Mouse (Mus musculus) kidney, postnatal 0 days (tissue): ENCODE data around the gene Rmnd5b. TPM values are rescaled to one million over a fixed set of nuclear protein-coding genes. Genes with fewer than 3 reads are reported as not detected.
A peak's percentile ranks its signal among the peaks of the same experiment; 100 is the strongest.

Source experiments
- ATAC-seq: fragments of 200-750 bp; cut with Nextera tagmentation; replicated peaks from 2 replicates; pipeline ENCODE4 v1.8.0; 2017; ENCODE audit warnings: low read depth, moderate number of reproducible peaks, moderate TSS enrichment, moderate library complexity; ENCODE audit not compliant: low FRiP score
- DNase-seq: peaks from one replicate; pipeline ENCODE4 v3.0.0-alpha.2; 2016; ENCODE audit warnings: low spot score
- H3K27ac ChIP-seq: fragments of 300-500 bp; sonication (generic); 2 replicates; pipeline ENCODE4 v1.5.1; 2014; ENCODE audit warnings: mild to moderate bottlenecking
- H3K27me3 ChIP-seq: fragments of 300-500 bp; sonication (generic); 2 replicates; pipeline ENCODE4 v1.6.1; 2014; ENCODE audit warnings: low read length, mixed read lengths; ENCODE audit not compliant: insufficient read depth
- H3K36me3 ChIP-seq: fragments of 300-500 bp; sonication (generic); 2 replicates; pipeline ENCODE4 v1.6.1; 2014; ENCODE audit warnings: low read length, mixed read lengths; ENCODE audit not compliant: insufficient read depth
- H3K4me1 ChIP-seq: fragments of 300-500 bp; sonication (generic); replicated peaks from 2 replicates; pipeline ENCODE4 v1.6.1; 2014; ENCODE audit warnings: antibody characterized with exemption, low read length, mixed read lengths; ENCODE audit not compliant: insufficient read depth
- H3K4me2 ChIP-seq: fragments of 300-500 bp; sonication (generic); 2 replicates; pipeline ENCODE4 v1.6.1; 2014; ENCODE audit warnings: mild to moderate bottlenecking, low read length, moderate library complexity, mixed read lengths
- H3K4me3 ChIP-seq: fragments of 300-500 bp; sonication (generic); replicated peaks from 2 replicates; pipeline ENCODE4 v1.5.1; 2014; ENCODE audit warnings: low read depth, low read length
- H3K9ac ChIP-seq: fragments of 300-500 bp; sonication (generic); 2 replicates; pipeline ENCODE4 v1.6.1; 2014; ENCODE audit warnings: low read depth, low read length
- H3K9me3 ChIP-seq: fragments of 300-500 bp; sonication (generic); replicated peaks from 2 replicates; pipeline ENCODE4 v1.6.1; 2016; ENCODE audit warnings: low read length, inconsistent platforms, mixed read lengths
- CTCF ChIP-seq: IDR thresholded peaks from 2 replicates; pipeline ENCODE4 v1.5.1; 2016; ENCODE audit warnings: antibody characterized with exemption, low read depth, mild to moderate bottlenecking, moderate library complexity
- WGBS: fragments of 180-500 bp; shearing (Covaris S2); extraction: QIAGEN DNeasy Blood & Tissue Kit; methylation state at CpG from one replicate; pipeline ENCODE4 v1.1.7; 2014; 5-methylcytosine and 5-hydroxymethylcytosine counted together
- polyA plus RNA-seq: library from polyadenylated mRNA; unstranded; fragments of >200 nt; fragmentation: Nextera tagmentation; extraction: Ambion mirVana; gene quantifications from 2 replicates; pipeline ENCODE4 v1.2.1, GENCODE M21; 2015

Gene Rmnd5b
- polyA plus RNA-seq, 1 experiment from 2014 or later, result 40.8 TPM

DNA sequence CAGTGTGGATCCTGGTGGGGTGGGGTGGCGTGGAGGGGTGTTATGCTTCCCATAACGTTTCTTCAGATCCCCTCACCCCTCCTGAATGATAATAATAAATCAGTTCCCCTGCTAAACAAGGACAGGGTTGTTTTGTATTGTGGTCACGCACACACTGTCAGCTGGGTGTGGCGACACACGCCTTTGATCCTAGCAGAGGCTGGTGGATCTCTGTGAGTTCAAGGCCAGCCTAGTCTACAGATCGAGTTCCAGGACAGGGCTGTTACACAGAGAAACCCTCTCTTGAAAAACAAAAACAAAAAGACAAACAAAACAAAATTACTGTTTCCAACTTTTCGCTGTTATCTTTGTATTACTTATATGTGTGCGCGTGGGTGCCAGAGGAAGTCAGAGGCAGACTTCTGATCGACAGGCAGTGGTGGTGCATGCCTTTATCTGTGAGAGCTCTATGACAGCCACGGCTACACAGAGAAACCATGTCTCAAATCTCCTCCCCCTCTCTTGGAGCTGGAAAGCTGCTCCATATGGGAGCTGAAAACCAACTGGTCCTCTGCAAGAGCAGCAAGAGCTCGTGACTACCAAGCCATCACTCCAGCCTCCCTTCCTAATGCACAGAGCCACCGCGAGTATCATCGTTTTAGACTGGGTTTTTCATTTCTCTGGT, 5.9 kb downstream of the Rmnd5b start:
- H3K27ac ChIP-seq, result no peak overlapping the region
- H3K9me3 ChIP-seq, result no peaks in the 10 kb centered on the region
- H3K4me3 ChIP-seq, result no peak overlapping the region
- no peak for TF ChIP-seq CTCF
- ATAC-seq (no peak), DNase-seq (no peak)
- peaks cover 21% of the 10 kb centered on the region; the same call in 1 of the 2 replicates for H3K36me3 ChIP-seq
- H3K4me2 ChIP-seq, result no peak overlapping the region
- WGBS, result 77% methylated on average over 15 of the region's 15 CpGs
- no peak overlapping the region for H3K9ac ChIP-seq
- H3K27me3 ChIP-seq, result no peaks in the 10 kb centered on the region
- H3K4me1 ChIP-seq, result 0 out of 2 replicates have a peak, but pooled peaks cover 7% of the 10 kb centered on the region

DNA sequence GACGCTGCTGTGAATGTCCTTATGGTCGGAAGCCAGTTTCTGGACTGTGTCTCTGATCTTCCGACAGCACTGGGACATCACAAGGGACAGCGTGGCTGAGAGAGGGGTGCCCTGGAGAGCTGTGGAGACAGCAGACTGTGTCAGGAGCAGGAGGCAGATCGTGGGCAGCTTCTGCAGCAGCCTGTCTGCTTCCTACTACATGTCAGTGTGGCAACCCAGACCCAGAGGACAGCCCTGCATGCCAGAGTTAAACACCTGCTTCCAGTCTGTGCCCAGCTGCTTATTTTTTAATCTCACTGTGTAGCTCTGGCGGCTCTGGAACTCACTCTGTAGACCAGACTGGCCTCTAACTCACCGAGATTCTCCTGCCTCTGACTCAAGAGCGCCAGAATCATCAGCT, 7.8 kb downstream of the Rmnd5b start:
- Histone ChIP-seq H3K4me2 (no peak overlapping the region), H3K9me3 (no peaks in the 10 kb centered on the region), H3K4me3 (no peak overlapping the region), H3K27me3 (no peaks in the 10 kb centered on the region), H3K36me3 (peaks cover 39% of the 10 kb centered on the region), H3K9ac (no peak overlapping the region), H3K27ac (no peak overlapping the region), H3K4me1 (0 out of 2 replicates have a peak, but pooled peaks cover 7% of the 10 kb centered on the region)
- no peak for DNase-seq
- ATAC-seq, result no peak
- TF ChIP-seq CTCF, result no peak
- 81% methylated on average over 8 of the region's 8 CpGs for WGBS

DNA sequence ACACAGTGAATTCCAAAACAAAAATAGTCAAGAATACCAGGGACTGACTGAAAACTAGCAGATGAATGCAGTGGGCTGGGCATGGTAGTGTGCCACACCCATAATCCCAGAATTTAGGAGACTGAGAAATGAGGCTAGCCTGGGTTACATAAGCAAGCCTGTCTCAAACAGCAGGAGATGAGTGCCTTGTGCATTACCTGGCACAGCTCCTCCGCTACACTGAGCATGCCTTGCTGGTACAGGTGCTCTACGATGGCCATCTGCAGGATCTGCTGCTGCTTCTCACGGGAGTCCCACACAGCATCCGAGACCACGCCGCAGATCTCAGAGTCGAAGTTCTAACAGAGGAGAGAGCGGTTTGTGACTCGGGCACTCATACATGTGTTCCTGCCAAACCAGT, 8.3 kb downstream of the Rmnd5b start:
- WGBS, result 96% methylated on average over 9 of the region's 9 CpGs
- Histone ChIP-seq H3K4me2 (no peak overlapping the region), H3K27ac (no peak overlapping the region), H3K36me3 (peaks cover 44% of the 10 kb centered on the region), H3K9me3 (no peaks in the 10 kb centered on the region), H3K4me1 (0 out of 2 replicates have a peak, but pooled peaks cover 4% of the 10 kb centered on the region), H3K9ac (no peak overlapping the region), H3K27me3 (no peaks in the 10 kb centered on the region), H3K4me3 (no peak overlapping the region)
- TF ChIP-seq CTCF, result no peak
- ATAC-seq (no peak), DNase-seq (no peak)

DNA sequence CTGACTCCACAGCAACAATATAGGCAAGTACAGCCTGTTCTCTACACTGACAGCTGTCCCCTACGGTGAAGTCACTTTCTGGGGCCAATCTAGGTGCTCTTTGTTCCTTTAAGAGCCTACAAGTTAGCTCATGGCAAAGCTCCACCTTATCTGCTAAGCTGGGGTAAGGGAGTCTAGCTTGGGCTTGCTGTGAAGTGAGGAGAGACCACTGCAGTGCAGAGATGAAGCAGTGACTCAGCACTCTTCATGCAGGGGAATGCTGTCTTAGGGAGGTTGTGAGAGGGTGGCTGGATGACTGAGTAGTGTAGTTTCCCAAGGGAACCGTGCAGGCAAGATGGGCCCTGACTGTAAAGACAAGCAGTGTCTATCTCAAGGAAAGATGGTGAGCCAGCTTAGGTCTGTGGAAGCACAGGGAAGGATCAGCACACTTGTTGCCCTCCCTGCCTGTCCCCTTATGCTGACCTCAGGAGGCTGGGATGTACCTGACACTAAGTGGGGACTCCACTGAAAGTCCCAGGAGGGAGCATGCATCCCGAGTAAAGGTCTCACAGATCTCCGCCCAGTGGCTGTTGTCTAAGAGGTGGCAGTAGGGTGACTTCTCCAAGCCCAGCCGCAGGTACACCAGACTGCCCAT, 10.4 kb downstream of the Rmnd5b start:
- TF ChIP-seq CTCF, result no peak
- peaks cover 45% of the 10 kb centered on the region for H3K36me3 ChIP-seq

DNA sequence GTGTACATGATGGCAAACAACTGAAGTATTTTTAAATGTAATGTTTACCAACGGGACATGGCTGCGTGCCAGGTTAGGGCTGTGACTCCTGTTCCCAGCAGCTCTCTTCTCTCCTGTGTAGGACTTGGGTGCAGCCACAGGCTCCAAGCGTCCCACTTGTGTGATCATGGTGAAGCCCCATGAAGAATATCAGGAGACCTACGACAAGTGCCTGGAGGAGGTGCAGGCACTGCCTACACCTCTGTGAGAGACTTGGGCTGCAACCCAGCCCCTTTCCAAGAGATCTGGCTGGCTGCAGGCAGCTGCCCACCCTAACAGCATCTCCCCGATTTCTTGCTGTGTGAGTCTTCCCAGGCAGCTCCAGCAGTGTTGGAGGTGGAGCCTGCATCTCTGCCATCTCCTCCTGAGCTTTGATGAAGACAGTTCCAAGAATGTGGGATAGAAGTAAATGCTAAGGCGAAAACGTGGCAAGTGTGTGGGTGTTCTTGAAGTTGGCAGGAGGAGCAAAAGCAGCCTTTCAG, 12.7 kb downstream of the Rmnd5b start:
- Histone ChIP-seq H3K4me1 (peaks cover 6% of the 10 kb centered on the region), H3K9ac (no peak overlapping the region), H3K36me3 (peaks cover 40% of the 10 kb centered on the region), H3K27ac (no peak overlapping the region), H3K9me3 (no peaks in the 10 kb centered on the region), H3K4me3 (no peak overlapping the region), H3K27me3 (no peaks in the 10 kb centered on the region), H3K4me2 (no peak overlapping the region)
- WGBS, result 80% methylated on average over 7 of the region's 7 CpGs
- no peak for TF ChIP-seq CTCF
- DNase-seq (no peak), ATAC-seq (no peak)

More for the DNA sequence above, 10.4 kb downstream of the Rmnd5b start:
- Histone ChIP-seq H3K27me3 (no peaks in the 10 kb centered on the region), H3K9ac (no peak overlapping the region), H3K4me2 (no peak overlapping the region), H3K27ac (no peak overlapping the region), H3K9me3 (no peaks in the 10 kb centered on the region), H3K4me1 (peaks cover 6% of the 10 kb centered on the region), H3K4me3 (no peak overlapping the region)
- DNase-seq (no peak), ATAC-seq (no peak)
- 87% methylated on average over 5 of the region's 5 CpGs for WGBS

DNA sequence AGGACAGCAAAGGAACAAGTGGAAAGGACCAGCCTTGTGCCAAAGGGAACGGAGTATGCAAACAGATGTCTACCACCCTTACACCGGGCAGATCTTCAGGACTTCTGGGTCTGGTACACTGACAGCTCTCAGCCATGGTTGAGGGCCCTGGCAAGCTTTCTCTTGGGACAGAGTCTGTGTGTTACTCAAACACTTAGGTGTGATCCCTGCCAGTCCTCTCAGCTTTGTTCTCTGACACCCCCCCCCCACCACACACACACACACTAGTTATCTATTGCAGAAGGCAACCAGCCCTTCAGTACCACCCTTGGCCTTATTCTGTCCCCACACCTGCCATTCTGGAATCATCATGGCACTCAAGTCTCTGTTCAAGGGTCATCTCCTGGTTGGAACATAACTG, 13.9 kb downstream of the Rmnd5b start:
- no peak for ATAC-seq
- Histone ChIP-seq H3K4me2 (no peak overlapping the region), H3K27ac (no peak overlapping the region), H3K9ac (0 out of 2 replicates have a peak overlapping the region, but pooled peaks have one; percentile 18), H3K36me3 (peaks cover 35% of the 10 kb centered on the region), H3K9me3 (no peaks in the 10 kb centered on the region), H3K4me1 (peaks cover 6% of the 10 kb centered on the region), H3K27me3 (no peaks in the 10 kb centered on the region), H3K4me3 (no peak overlapping the region)
- WGBS, result 93% methylated on average over 2 of the region's 2 CpGs
- no peak for DNase-seq
- no peak for TF ChIP-seq CTCF
